Mouse (Mus musculus) ES-E14 (cell line): ENCODE measurements around the gene Tmem132a. TPM values are rescaled to one million over a fixed set of nuclear protein-coding genes. Genes with fewer than 3 reads are reported as not detected.

Experiments used
- DNase-seq: peaks from one replicate; pipeline ENCODE4 v3.0.0-alpha.2; 2013; ENCODE audit warnings: low read depth, low spot score
- H3K27ac ChIP-seq: 2 replicates; pipeline ENCODE4 v1.5.1; 2012; ENCODE audit warnings: low read depth, mild to moderate bottlenecking, low read length, moderate library complexity, mixed read lengths; ENCODE audit not compliant: poor library complexity, insufficient read depth, severe bottlenecking
- H3K36me3 ChIP-seq: 2 replicates; pipeline ENCODE4 v1.6.1; 2012; ENCODE audit warnings: mild to moderate bottlenecking, low read length, moderate library complexity, mixed read lengths; ENCODE audit not compliant: control insufficient read depth, poor library complexity, insufficient read depth, severe bottlenecking
- H3K4me1 ChIP-seq, 2 experiments: fragments of 150-350 bp in 1 of 2; sonication (generic) in 1 of 2; 2 replicates each; pipeline ENCODE4 v1.6.1; 2012; ENCODE audit warnings: low read length in 2 of 2, mild to moderate bottlenecking in 1 of 2, mixed read lengths in 1 of 2; ENCODE audit not compliant: control insufficient read depth in 2 of 2, insufficient read depth in 2 of 2, poor library complexity in 1 of 2
- H3K4me3 ChIP-seq, 2 experiments: fragments of 150-350 bp in 1 of 2; sonication (generic) in 1 of 2; 2 replicates each; pipeline ENCODE4 v1.5.1; 2012; ENCODE audit warnings: low read length in 2 of 2, low read depth in 1 of 2, mild to moderate bottlenecking in 1 of 2, mixed read lengths in 1 of 2; ENCODE audit not compliant: insufficient read depth in 1 of 2, poor library complexity in 1 of 2, severe bottlenecking in 1 of 2
- H3K9ac ChIP-seq: 2 replicates; pipeline ENCODE4 v1.6.1; 2012; ENCODE audit warnings: low read depth, mild to moderate bottlenecking, low read length, mixed read lengths; ENCODE audit not compliant: poor library complexity, insufficient read depth, severe bottlenecking
- H3K9me3 ChIP-seq: fragments of 150-350 bp; sonication (generic); 2 replicates; pipeline ENCODE4 v1.6.1; 2012; ENCODE audit warnings: low read depth, mild to moderate bottlenecking, low read length; ENCODE audit not compliant: control insufficient read depth, insufficient read depth
- CHD2 ChIP-seq: IDR thresholded peaks from 2 replicates; pipeline ENCODE4 v1.6.1; 2014; ENCODE audit warnings: mild to moderate bottlenecking, low read depth, low read length, inconsistent platforms
- HCFC1 ChIP-seq: IDR thresholded peaks from 2 replicates; pipeline ENCODE4 v1.6.1; 2012; ENCODE audit warnings: low read length, inconsistent platforms, borderline replicate concordance; ENCODE audit not compliant: insufficient read depth
- MAFK ChIP-seq: IDR thresholded peaks from 2 replicates; pipeline ENCODE4 v1.6.1; 2014; ENCODE audit warnings: mild to moderate bottlenecking, low read depth, low read length, inconsistent platforms; ENCODE audit not compliant: insufficient read depth
- ZC3H11A ChIP-seq: IDR thresholded peaks from 2 replicates; pipeline ENCODE4 v1.6.1; 2012; ENCODE audit warnings: low read depth, mild to moderate bottlenecking, inconsistent platforms, low read length, borderline replicate concordance
- ZNF384 ChIP-seq: IDR thresholded peaks from 2 replicates; pipeline ENCODE4 v1.6.1; 2012; ENCODE audit warnings: low read depth, low read length, inconsistent platforms
- in situ Hi-C, 2 experiments: fragments of 600-800 bp; cut with MboI; formaldehyde crosslinking; loops; one replicate each; pipeline ENCODE4 v1.15.1; 2025; ENCODE audit warnings: low sequenced_read_pairs in 2 of 2, inconsistent platforms in 1 of 2; ENCODE audit not compliant: unreplicated experiment in 2 of 2
- total RNA-seq: library from RNA; depleted of rRNA; stranded (reverse); fragments of 300-350 nt; gene quantifications from 2 replicates; pipeline ENCODE4 v1.2.3, GENCODE M21; 2012

The Tmem132a gene
- total RNA-seq, 1 experiment: 41.4 TPM

- in situ Hi-C loops: no loop called here
- no peak overlapping the region for H3K27ac ChIP-seq
- peaks cover 3 to 4% of the 10 kb centered on the region in 2 experiments; a peak in 1 of 4 replicates for H3K4me1 ChIP-seq
- no peak overlapping the region for H3K9ac ChIP-seq
- no peak for DNase-seq
- TF ChIP-seq HCFC1: no peak
- TF ChIP-seq ZNF384: no peak
- no peak for TF ChIP-seq CHD2
- TF ChIP-seq MAFK: no peak
- no peak for TF ChIP-seq ZC3H11A
- no peak overlapping the region for H3K4me3 ChIP-seq
- H3K9me3 ChIP-seq: no peaks in the 10 kb centered on the region
- H3K36me3 ChIP-seq: no peaks in the 10 kb centered on the region
Observed at GRCm38 (mm10) chr19:10914291-10914690, 44.6 kb upstream of the Tmem132a start.

- Histone ChIP-seq H3K27ac (no peak overlapping the region), H3K4me3 (no peak overlapping the region), H3K36me3 (peaks cover 26% of the 10 kb centered on the region), H3K4me1 (no peaks in the 10 kb centered on the region), H3K9me3 (no peaks in the 10 kb centered on the region), H3K9ac (no peak overlapping the region)
- DNase-seq: no peak
- in situ Hi-C loops: no loop called here
- TF ChIP-seq ZC3H11A (no peak), MAFK (no peak), HCFC1 (no peak), CHD2 (no peak), ZNF384 (no peak)
Observed at GRCm38 (mm10) chr19:10909087-10909721, 39.5 kb upstream of the Tmem132a start.

GRCm38 (mm10) chr19:10907891-10908290 lies 38.2 kb upstream of the Tmem132a start:
- DNase-seq: peak; percentile 39

GRCm38 (mm10) chr19:10905728-10906000 lies 35.9 kb upstream of the Tmem132a start:
- Histone ChIP-seq H3K36me3 (peaks cover 55% of the 10 kb centered on the region), H3K4me3 (no peak overlapping the region), H3K27ac (no peak overlapping the region), H3K4me1 (no peaks in the 10 kb centered on the region), H3K9ac (no peak overlapping the region), H3K9me3 (no peaks in the 10 kb centered on the region)
- no peak for DNase-seq
- TF ChIP-seq ZC3H11A (no peak), CHD2 (no peak), ZNF384 (no peak), MAFK (no peak), HCFC1 (no peak)
- in situ Hi-C loops: no loop called here

More at GRCm38 (mm10) chr19:10907891-10908290, 38.2 kb upstream of the Tmem132a start:
- Histone ChIP-seq H3K9me3 (no peaks in the 10 kb centered on the region), H3K4me1 (no peaks in the 10 kb centered on the region), H3K9ac (no peak overlapping the region), H3K27ac (no peak overlapping the region), H3K36me3 (peaks cover 37% of the 10 kb centered on the region), H3K4me3 (no peak overlapping the region)
- in situ Hi-C loops: no loop called here
- TF ChIP-seq CHD2: no peak
- 0 out of 2 replicates have a peak, but pooled peaks have one; percentile 11 for TF ChIP-seq ZC3H11A

GRCm38 (mm10) chr19:10904927-10905727 lies 35.4 kb upstream of the Tmem132a start:
- in situ Hi-C loops: no loop called here
- Histone ChIP-seq H3K9me3 (no peaks in the 10 kb centered on the region), H3K27ac (no peak overlapping the region), H3K9ac (no peak overlapping the region), H3K4me1 (no peaks in the 10 kb centered on the region), H3K36me3 (peaks cover 61% of the 10 kb centered on the region), H3K4me3 (no peak overlapping the region)
- no peak for DNase-seq
- TF ChIP-seq CHD2 (no peak), MAFK (no peak), ZNF384 (no peak), ZC3H11A (no peak), HCFC1 (no peak)
